Mouse (Mus musculus) G1E (cell line): ENCODE measurements around the gene Sf3b6. TPM values are rescaled to one million over a fixed set of nuclear protein-coding genes. Genes with fewer than 3 reads are reported as not detected.
"Not testable (repeated sequence)": the region's sequence is repeated elsewhere in the genome, so short reads cannot be mapped to it uniquely, and the experiment has no call there.

Source experiments
- ATAC-seq: 2 replicates; pipeline ENCODE4 v1.8.0; 2016; ENCODE audit warnings: mild to moderate bottlenecking; ENCODE audit not compliant: insufficient number of reproducible peaks, poor library complexity, low FRiP score, severe bottlenecking; ENCODE audit errors: extremely low read depth
- DNase-seq: peaks from one replicate; pipeline ENCODE4 v3.0.0; 2012; ENCODE audit warnings: low spot score
- H3K27me3 ChIP-seq: 2 replicates; pipeline ENCODE4 v1.6.1; 2012; ENCODE audit warnings: mild to moderate bottlenecking, low read length, inconsistent platforms; ENCODE audit not compliant: insufficient read depth
- H3K36me3 ChIP-seq: replicated peaks from 2 replicates; pipeline ENCODE3; 2012; ENCODE audit warnings: mild to moderate bottlenecking, inconsistent platforms
- H3K4me1 ChIP-seq: 2 replicates; pipeline ENCODE4 v1.6.1; 2012; ENCODE audit warnings: low read depth, low read length, inconsistent platforms, mixed read lengths; ENCODE audit not compliant: insufficient read depth
- H3K4me3 ChIP-seq: 2 replicates; pipeline ENCODE4 v1.5.1; 2012; ENCODE audit warnings: low read depth, mild to moderate bottlenecking, inconsistent platforms, low read length, moderate library complexity, mixed read lengths
- H3K9me3 ChIP-seq: replicated peaks from 2 replicates; pipeline ENCODE4 v1.6.1; 2012; ENCODE audit warnings: inconsistent platforms
- CTCF ChIP-seq: IDR thresholded peaks from 2 replicates; pipeline ENCODE4 v1.5.1; 2012; ENCODE audit warnings: low read depth, low read length, inconsistent platforms, mixed read lengths
- GATA1 ChIP-seq: IDR thresholded peaks from 2 replicates; pipeline ENCODE4 v1.6.1; 2012; ENCODE audit warnings: borderline replicate concordance, low read length, inconsistent platforms, mixed read lengths
- GATA2 ChIP-seq: IDR thresholded peaks from 2 replicates; pipeline ENCODE4 v1.6.1; 2012; ENCODE audit warnings: low read depth, low read length, inconsistent platforms, borderline replicate concordance
- POLR2AphosphoS5 ChIP-seq: IDR thresholded peaks from 2 replicates; pipeline ENCODE4 v1.6.1; 2012; ENCODE audit warnings: low read depth, low read length, inconsistent platforms; ENCODE audit not compliant: insufficient replicate concordance
- TAL1 ChIP-seq: conservative IDR thresholded peaks from 2 replicates; pipeline ENCODE4 v1.6.1; 2012; ENCODE audit warnings: low read depth, low read length, inconsistent platforms, mixed read lengths
- polyA plus RNA-seq: library from polyadenylated mRNA; stranded (reverse); fragments of >175 nt; gene quantifications from 2 replicates; pipeline ENCODE4 v1.2.3, GENCODE M21; 2012
- total RNA-seq, 2 experiments: library from RNA; stranded (forward) in 1 of 2; stranded (reverse) in 1 of 2; fragments of 200-1000 nt in 1 of 2; fragments of >200 nt in 1 of 2; fragmentation: Nextera tagmentation in 1 of 2; gene quantifications; 2 replicates each; pipeline ENCODE4 v1.2.3; 2014 to 2017

The Sf3b6 gene
- total and polyA plus RNA-seq, 3 experiments = 8.2 to 193 (median 44.4) TPM

GRCm38 (mm10) chr12:4780245-4780644, 37.1 kb upstream of the Sf3b6 start:
- H3K9me3 ChIP-seq = no peaks in the 10 kb centered on the region
- H3K4me3 ChIP-seq = no peak overlapping the region
- ATAC-seq (no peak), DNase-seq (no peak)
- peaks cover 12% of the 10 kb centered on the region; the same call in 1 of the 2 replicates for H3K27me3 ChIP-seq
- H3K36me3 ChIP-seq = no peaks in the 10 kb centered on the region
- TF ChIP-seq TAL1 (no peak), GATA2 (no peak), GATA1 (no peak), POLR2AphosphoS5 (no peak), CTCF (no peak)
- no peaks in the 10 kb centered on the region for H3K4me1 ChIP-seq

- H3K36me3 ChIP-seq = no peaks in the 10 kb centered on the region
- no peak for TF ChIP-seq CTCF
- no peak for TF ChIP-seq GATA2
- TF ChIP-seq TAL1 = no peak
- no peak for TF ChIP-seq GATA1
- no peak for TF ChIP-seq POLR2AphosphoS5
- no peak for ATAC-seq
- no peaks in the 10 kb centered on the region for H3K4me1 ChIP-seq
- H3K9me3 ChIP-seq = no peaks in the 10 kb centered on the region
- no peak overlapping the region for H3K4me3 ChIP-seq
- peaks cover 8% of the 10 kb centered on the region; the same call in 1 of the 2 replicates for H3K27me3 ChIP-seq
- no peak for DNase-seq
Measured at GRCm38 (mm10) chr12:4781270-4781669, 36.1 kb upstream of the Sf3b6 start.

- not testable (repeated sequence) for H3K4me3 ChIP-seq, DNase-seq
Measured at GRCm38 (mm10) chr12:4781725-4782404, 35.5 kb upstream of the Sf3b6 start.

GRCm38 (mm10) chr12:4783598-4783997, 33.7 kb upstream of the Sf3b6 start:
- no peaks in the 10 kb centered on the region for H3K4me1 ChIP-seq
- no peaks in the 10 kb centered on the region for H3K9me3 ChIP-seq
- TF ChIP-seq TAL1 (no peak), GATA1 (no peak), CTCF (no peak), GATA2 (no peak), POLR2AphosphoS5 (no peak)
- no peak for ATAC-seq
- H3K27me3 ChIP-seq = peaks cover 8% of the 10 kb centered on the region; the same call in 1 of the 2 replicates
- H3K36me3 ChIP-seq = no peaks in the 10 kb centered on the region
- H3K4me3 ChIP-seq = no peak overlapping the region
- no peak for DNase-seq

More at GRCm38 (mm10) chr12:4781725-4782404, 35.5 kb upstream of the Sf3b6 start:
- H3K27me3 ChIP-seq, H3K9me3 ChIP-seq, H3K36me3 ChIP-seq, H3K4me1 ChIP-seq, ATAC-seq: not testable (repeated sequence)

- no peak for TF ChIP-seq TAL1
- no peak for TF ChIP-seq CTCF
- no peak for TF ChIP-seq POLR2AphosphoS5
- TF ChIP-seq GATA2 = no peak
- TF ChIP-seq GATA1 = no peak
Measured at GRCm38 (mm10) chr12:4784466-4784865, 32.9 kb upstream of the Sf3b6 start.

GRCm38 (mm10) chr12:4788128-4788527, 29.2 kb upstream of the Sf3b6 start:
- ATAC-seq, H3K4me3 ChIP-seq, DNase-seq, H3K4me1 ChIP-seq, H3K9me3 ChIP-seq, H3K36me3 ChIP-seq: not testable (repeated sequence)
- peaks cover 12% of the 10 kb centered on the region for H3K27me3 ChIP-seq

More at GRCm38 (mm10) chr12:4784466-4784865, 32.9 kb upstream of the Sf3b6 start:
- Histone ChIP-seq H3K4me3 (no peak overlapping the region), H3K36me3 (no peaks in the 10 kb centered on the region), H3K4me1 (no peaks in the 10 kb centered on the region), H3K9me3 (no peaks in the 10 kb centered on the region), H3K27me3 (peaks cover 8% of the 10 kb centered on the region; the same call in 1 of the 2 replicates)
- ATAC-seq (no peak), DNase-seq (no peak)

GRCm38 (mm10) chr12:4793718-4794117, 23.6 kb upstream of the Sf3b6 start:
- no peak for TF ChIP-seq POLR2AphosphoS5
- no peak for TF ChIP-seq CTCF
- TF ChIP-seq GATA1 = no peak
- TF ChIP-seq TAL1 = no peak
- no peak for TF ChIP-seq GATA2
- Histone ChIP-seq H3K36me3 (no peaks in the 10 kb centered on the region), H3K27me3 (peaks cover 14% of the 10 kb centered on the region), H3K4me1 (no peaks in the 10 kb centered on the region), H3K9me3 (no peaks in the 10 kb centered on the region), H3K4me3 (no peak overlapping the region; the same call in 1 of the 2 replicates)
- ATAC-seq (no peak), DNase-seq (no peak)

- not testable (repeated sequence) for DNase-seq, H3K4me1 ChIP-seq, H3K36me3 ChIP-seq, H3K4me3 ChIP-seq, H3K9me3 ChIP-seq, ATAC-seq
- peaks cover 12% of the 10 kb centered on the region for H3K27me3 ChIP-seq
Measured at GRCm38 (mm10) chr12:4797471-4797870, 19.9 kb upstream of the Sf3b6 start.
